Mouse (Mus musculus) embryonic fibroblast, embryonic 13.5 days (primary cell): ENCODE data around the gene Aifm1.

Source experiments
- CTCF ChIP-seq: IDR thresholded peaks from 2 replicates; pipeline ENCODE4 v1.5.1; 2011; ENCODE audit warnings: mild to moderate bottlenecking, control low read depth, low read length, moderate library complexity, borderline replicate concordance; ENCODE audit not compliant: insufficient read depth
- POLR2A ChIP-seq: IDR thresholded peaks from 2 replicates; pipeline ENCODE4 v1.6.1; 2011; ENCODE audit warnings: low read depth, mild to moderate bottlenecking, control low read depth, low read length, moderate library complexity

DNA sequence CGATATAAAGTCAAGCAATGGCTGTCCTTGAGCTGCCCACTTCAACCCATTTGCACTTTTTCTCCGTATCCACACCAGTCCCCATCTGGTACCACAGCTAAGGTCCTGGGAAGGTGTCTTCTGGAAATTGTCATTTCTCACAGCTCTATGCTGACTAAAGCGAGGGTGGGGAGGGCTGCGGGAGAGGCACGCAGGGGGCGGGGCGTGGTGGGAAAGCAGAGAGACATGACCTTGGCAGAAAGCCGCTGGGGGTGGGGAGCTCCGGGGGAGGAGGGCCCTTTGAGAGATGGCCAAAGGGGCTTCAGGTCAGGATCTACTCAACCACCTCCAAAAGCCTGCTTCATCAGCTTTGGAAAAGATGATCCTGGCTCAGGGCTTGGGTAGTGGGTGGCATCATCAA is 58.3 kb downstream of the Aifm1 start:
- TF ChIP-seq POLR2A (no peak), CTCF (no peak)
